Mouse (Mus musculus): ENCODE results near the gene Lgi4. TPM values are rescaled to one million over a fixed set of nuclear protein-coding genes. Genes with fewer than 3 reads are reported as not detected.

The Lgi4 gene
- total RNA-seq (2021) = 10 to 100 TPM; 31.9 to 36.1 TPM

GRCm38 (mm10) chr7:31059108-31059507, at the start of gene Lgi4:
TSS of gene Lgi4 (plus strand) at chr7:31059342.
- peak; percentile 88 to 89 for DNase-seq (ENCODE audit: extremely low spot score in 1 of 2, low spot score in 1 of 2)

GRCm38 (mm10) chr7:31012971-31013370, 46.2 kb upstream of the Lgi4 start:
- DNase-seq (ENCODE audit: extremely low spot score in 1 of 2, low spot score in 1 of 2) = no peak

DNA sequence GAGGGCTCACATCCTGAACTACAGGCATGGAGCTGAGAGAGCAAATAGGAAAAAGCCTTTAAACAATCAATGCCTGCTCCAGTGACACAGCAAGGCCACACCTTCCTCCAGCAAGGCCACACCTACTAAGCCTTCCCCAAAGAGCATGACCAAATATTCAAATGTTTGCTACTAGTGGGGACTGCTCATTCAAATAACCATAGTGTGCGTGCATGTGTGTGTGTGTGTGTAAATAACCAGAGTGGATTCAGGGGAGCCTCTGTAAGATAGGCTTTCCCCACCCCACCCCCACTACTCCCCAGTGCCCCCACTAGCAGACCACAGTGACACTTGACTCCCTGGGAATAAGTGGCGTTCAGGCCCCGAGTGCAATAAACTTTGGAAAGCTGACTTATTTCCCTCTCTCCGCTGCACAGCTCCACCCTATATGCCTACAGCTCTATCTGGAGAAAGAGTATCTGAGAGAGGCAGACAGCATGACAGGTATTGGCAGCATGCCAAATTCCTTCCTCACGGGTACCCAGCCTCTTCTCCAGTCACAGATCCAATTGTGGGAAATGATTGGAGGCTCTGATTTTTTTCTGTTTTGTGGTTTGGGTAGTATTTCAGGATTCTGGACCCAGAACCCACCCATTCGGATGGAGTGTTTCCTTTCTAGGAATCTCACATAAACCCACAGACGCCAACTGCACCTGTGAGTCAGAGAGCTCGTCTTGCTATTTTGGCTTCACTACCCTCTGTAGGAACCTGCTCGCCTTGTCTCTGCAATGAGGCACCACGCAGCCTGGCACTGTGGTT, 41.8 kb upstream of the Lgi4 start:
- DNase-seq (ENCODE audit: extremely low spot score in 1 of 2, low spot score in 1 of 2) = peak in 1 of 2 experiments; percentile 13

DNA sequence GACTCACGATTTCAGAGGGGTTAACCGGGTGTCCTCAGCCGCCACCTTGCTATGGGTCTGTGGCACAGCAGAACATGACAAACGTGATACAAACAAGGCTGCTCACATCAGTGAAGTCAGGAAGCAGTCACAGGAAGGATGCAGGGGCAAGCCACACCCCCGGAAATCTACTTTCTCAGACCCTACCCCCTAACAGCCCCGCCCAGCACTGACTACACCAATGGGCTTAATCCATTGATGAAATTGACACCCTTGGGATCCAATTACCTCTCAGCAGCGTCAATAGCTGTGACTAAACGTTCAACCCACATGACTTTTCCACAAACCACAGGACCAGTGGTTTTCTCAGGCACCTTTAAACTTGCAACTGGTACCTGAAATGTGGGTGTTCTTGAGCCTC, 30.5 kb upstream of the Lgi4 start:
- DNase-seq (ENCODE audit: extremely low spot score in 1 of 2, low spot score in 1 of 2) = no peak

DNA sequence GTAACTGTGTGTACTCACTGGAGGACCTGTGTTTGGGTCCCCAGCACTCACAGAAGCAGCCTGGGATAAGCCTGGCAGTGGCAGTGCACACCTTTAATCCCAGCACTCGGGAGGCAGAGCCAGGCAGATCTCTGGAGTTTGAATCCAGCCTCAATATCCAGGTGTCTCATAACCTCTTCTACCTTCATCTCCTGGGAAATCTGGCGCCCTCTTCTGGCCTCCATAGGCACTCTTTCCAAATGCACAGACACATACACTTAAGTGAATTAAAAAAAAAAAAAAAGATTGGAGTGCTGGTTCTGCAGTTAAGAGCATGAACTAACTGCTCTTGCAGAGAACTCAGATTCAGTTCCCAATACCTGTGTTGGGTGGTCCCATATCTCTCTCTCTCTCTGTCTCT, 28.4 kb upstream of the Lgi4 start:
- no peak for DNase-seq (ENCODE audit: extremely low spot score in 1 of 2, low spot score in 1 of 2)

DNA sequence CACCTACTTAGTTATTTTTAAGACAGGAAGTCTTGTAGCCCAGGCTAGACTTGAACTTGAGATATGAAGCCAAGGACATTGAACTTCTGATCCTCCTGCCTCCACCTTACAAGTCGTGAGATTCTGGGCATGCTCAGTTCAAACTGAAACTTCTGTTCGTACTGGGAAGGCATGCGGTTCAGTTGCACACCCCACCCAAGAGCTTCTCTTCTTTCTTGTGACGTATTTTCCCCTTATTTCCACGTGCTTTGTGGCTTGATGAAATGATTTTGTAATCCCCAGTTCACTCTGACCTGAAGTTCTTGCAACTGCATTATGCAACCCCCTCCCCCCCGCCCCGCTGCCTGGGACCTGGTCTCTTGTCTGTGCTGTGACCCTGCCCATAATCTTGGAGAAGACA, 27.4 kb upstream of the Lgi4 start:
- no peak for DNase-seq (ENCODE audit: extremely low spot score in 1 of 2, low spot score in 1 of 2)

- DNase-seq (ENCODE audit: extremely low spot score in 1 of 2, low spot score in 1 of 2) = no peak
Measured at GRCm38 (mm10) chr7:31033409-31034165, 25.6 kb upstream of the Lgi4 start.

GRCm38 (mm10) chr7:31034789-31035188, 24.4 kb upstream of the Lgi4 start:
- DNase-seq (ENCODE audit: extremely low spot score in 1 of 2, low spot score in 1 of 2) = no peak

DNA sequence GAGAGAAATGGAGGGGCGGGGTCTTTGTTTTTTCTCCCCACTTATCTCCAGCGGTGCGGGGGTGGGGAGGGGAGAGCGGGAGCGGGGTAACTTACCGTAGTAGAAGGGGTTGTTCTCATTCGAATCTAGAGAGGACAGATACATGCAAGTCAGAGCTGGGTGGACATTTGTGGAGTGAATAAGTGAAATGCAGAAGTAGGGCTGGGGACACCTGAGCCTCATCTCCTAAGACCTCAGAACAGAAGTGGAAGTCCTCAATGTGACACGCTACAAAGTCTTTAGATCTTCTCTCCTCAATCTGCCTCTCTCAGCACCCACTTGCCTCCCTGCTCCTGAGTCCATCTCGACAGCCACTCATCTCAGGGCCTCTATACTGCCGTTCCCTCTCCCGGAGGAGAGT, 23.9 kb upstream of the Lgi4 start:
- DNase-seq (ENCODE audit: extremely low spot score in 1 of 2, low spot score in 1 of 2) = no peak

DNA sequence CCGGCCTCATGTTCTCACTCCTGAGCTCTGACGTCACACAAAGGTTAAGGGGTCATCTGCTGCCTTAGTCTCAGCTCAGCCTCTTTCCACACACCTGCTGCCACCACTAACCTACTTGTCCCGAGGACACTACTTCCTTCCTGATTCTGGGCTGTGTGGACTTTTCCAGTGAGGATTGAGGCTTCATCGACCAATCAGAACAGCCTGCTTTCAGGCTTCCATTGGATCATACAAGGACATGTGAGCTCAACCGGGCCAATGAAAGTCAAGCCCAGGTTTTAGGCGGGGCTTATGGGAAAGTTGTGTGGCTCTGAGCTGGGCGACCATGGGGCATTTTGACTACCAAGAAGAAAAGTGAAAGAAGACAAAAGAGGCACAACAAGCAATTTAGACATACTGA, 22.2 kb upstream of the Lgi4 start:
- no peak for DNase-seq (ENCODE audit: extremely low spot score in 1 of 2, low spot score in 1 of 2)

DNA sequence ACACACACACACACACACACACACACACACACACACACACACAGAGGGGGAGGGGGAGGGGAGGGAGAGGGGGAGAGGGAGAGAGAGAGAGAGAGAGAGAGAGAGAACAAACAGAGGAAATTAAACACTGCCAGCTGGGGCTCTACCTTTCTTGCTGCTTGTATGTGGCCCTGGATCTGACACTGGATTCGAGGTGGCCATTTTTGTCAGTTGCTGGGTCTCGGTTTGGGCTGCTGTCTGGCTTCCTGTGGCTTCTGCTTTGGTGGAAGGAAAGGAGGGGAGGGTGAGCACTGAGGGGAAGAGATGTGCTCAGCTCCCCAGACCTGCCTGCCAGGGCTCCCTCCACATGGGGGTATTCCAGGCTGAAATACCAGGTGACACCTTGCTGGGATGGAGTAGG, 21.5 kb upstream of the Lgi4 start:
- DNase-seq (ENCODE audit: extremely low spot score in 1 of 2, low spot score in 1 of 2) = no peak

DNA sequence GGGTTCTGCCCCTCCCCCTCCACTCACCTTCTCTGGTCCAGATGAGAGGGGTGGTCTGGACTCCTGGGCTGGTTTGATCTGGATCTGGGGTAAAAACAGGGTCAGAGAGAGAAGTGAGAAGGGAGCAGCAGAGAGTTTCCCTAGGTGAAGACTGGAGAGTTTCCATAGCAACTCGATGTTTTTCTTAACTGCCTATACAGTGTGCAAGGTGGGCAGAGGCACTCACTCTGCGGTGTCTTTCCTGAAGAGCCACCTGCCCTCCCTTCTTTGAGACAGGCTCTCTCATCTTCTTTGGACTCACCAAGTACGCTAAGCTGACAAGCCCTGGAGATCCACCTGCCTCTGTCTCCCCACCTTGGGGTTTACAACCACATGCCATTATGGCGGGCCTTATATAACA, 20.1 kb upstream of the Lgi4 start:
- DNase-seq (ENCODE audit: extremely low spot score in 1 of 2, low spot score in 1 of 2) = no peak

GRCm38 (mm10) chr7:31040281-31041022, 18.7 kb upstream of the Lgi4 start:
- no peak for DNase-seq (ENCODE audit: extremely low spot score in 1 of 2, low spot score in 1 of 2)

- no peak for DNase-seq (ENCODE audit: extremely low spot score in 1 of 2, low spot score in 1 of 2)
Measured at GRCm38 (mm10) chr7:31041023-31041407, 18.1 kb upstream of the Lgi4 start.

- no peak for DNase-seq (ENCODE audit: extremely low spot score in 1 of 2, low spot score in 1 of 2)
Measured at GRCm38 (mm10) chr7:31041662-31042315, 17.4 kb upstream of the Lgi4 start.

DNA sequence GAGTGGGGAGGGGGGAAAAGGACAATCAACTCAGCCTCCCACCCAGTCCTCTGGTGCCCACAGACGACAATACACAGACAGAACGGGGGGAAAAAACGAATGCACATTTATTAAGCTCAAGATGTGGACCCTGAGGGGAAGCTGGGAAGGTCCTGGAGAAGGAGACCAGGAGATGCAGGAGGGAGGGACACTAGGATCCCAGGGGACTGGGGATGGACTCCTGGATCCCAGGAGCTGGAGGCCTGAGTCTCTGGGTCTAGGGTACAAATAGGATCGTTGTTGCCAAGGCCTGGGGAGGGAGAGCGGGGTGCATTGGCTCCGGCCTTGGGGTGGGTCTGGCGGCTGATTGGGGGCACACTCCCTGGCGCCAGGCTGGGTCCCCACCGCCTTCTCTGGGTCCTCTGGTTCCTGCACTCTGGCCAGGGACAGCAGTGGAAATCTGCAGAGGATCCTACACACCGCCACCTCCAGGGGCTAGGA, 16.7 kb upstream of the Lgi4 start, which contains the start of gene Fxyd5:
Fxyd5 (minus strand) TSS at position 51 of the 480 bp plus-strand sequence.
- no peak for DNase-seq (ENCODE audit: extremely low spot score in 1 of 2, low spot score in 1 of 2)

GRCm38 (mm10) chr7:31049135-31049845, 9.9 kb upstream of the Lgi4 start:
- DNase-seq (ENCODE audit: extremely low spot score in 1 of 2, low spot score in 1 of 2) = peak in 1 of 2 experiments; percentile 42

GRCm38 (mm10) chr7:31049846-31050281, 9.3 kb upstream of the Lgi4 start:
- peak in 1 of 2 experiments; percentile 46 for DNase-seq (ENCODE audit: extremely low spot score in 1 of 2, low spot score in 1 of 2)

DNA sequence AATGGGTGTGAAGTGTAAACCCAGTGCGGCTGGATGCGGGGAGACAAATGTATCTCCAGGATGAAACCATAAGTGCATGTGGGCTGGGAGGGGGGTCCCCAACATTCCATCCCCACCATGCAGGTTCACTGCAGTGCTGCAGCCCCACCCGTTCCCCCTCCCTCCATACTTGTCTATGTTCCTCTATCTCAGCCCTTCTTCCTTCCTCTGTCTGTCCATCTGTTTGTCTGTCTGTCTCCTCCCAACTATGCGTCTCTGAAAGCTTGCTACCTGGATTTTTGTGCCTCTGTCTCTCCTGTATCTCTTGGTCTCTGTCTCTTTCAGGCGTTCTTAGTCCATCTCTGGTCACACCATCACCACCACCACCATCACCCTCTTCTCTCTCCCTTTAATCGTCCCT, 8.7 kb upstream of the Lgi4 start:
- DNase-seq (ENCODE audit: extremely low spot score in 1 of 2, low spot score in 1 of 2) = no peak

GRCm38 (mm10) chr7:31050921-31051320, 8.2 kb upstream of the Lgi4 start:
- peak in 1 of 2 experiments; percentile 50 for DNase-seq (ENCODE audit: extremely low spot score in 1 of 2, low spot score in 1 of 2)
